Mouse (Mus musculus): ENCODE results near the gene Cisd3. TPM values are rescaled to one million over a fixed set of nuclear protein-coding genes. Genes with fewer than 3 reads are reported as not detected.
A peak's percentile ranks its signal among the peaks of the same experiment; 100 is the strongest.

Gene Cisd3
- polyA plus RNA-seq, 1 experiment from 2014 or later = 20.8 TPM

DNA sequence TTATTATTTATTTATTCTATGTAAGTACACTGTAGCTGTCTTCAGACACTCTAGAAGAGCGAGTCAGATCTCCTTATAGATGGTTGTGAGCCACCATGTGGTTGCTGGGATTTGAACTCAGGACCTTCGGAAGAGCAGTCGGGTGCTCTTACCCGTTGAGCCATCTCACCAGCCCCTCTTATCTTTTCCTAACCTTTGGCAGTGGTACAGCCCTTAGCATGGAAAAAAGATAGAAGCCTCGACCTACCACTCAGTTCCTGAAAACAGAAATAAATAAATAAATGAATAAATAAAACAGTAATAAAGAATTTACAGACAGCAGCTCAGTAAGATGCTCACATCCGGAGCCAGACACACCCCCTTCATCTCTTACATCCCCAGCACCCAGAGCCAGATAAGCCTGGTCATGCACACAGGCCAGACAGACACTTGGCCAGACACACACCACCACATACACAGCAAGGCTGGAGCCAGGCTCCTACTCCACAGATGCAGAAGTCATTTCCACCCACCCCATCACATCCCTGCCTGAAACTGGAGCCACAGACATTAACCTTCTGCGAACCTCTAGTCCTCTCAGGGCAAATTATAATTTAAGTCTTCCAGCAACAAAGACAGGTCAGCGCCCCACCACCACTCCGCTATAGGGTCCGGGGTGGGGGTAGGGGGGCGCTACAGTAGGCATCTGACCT lies 11.7 kb downstream of the Cisd3 start:
- 47% methylated on average over 11 of the region's 11 CpGs for WGBS
- ATAC-seq (ENCODE audit: insufficient number of reproducible peaks, insufficient read depth, low FRiP score, low read depth) = no peak
- Histone ChIP-seq H3K9ac (replicated peaks; ENCODE audit: low read depth, low read length) (no peak overlapping the region), H3K4me1 (ENCODE audit: control insufficient read depth, insufficient read depth, low read length) (peaks cover 46% of the 10 kb centered on the region), H3K4me2 (replicated peaks; ENCODE audit: low read depth, low read length) (peak overlapping the region; percentile 93), H3K27me3 (ENCODE audit: control insufficient read depth, insufficient read depth, low read length) (no peaks in the 10 kb centered on the region), H3K9me3 (ENCODE audit: control insufficient read depth, low read depth, low read length) (no peaks in the 10 kb centered on the region), H3K4me3 (ENCODE audit: low read depth, low read length) (peak overlapping the region; percentile 89), H3K36me3 (ENCODE audit: control insufficient read depth, insufficient read depth, low read length) (peaks cover 13% of the 10 kb centered on the region), H3K27ac (ENCODE audit: low read length) (peak overlapping the region; percentile 99)

DNA sequence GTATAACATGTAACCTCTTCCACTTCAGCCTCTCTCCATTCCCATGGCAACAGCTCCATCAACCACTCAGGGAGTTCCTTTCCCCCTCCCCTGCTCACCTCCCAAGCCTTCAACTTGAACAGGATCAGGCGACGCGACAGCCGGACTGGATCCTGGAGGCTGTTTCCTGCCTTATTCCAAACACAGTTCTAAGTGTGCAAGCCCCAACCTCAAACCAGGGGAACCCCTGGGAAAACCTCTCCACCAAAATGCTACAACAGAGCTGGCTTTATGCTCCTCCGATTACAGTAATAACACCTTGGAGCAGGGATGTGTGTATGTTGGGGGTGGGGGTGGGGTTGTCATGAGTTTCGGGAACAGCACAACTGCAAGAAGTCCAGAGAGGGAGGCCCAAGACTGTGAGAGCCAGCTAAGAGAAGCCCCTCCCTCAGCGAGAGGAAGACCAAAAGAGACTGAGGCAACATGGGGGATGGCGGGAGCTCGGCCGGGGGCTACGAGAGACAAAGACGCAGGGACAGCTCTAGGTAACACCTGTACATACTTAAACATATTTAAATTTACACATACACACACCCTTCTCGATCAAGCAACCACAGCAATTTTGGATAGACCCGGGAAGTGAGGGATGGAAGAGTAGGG lies 12.4 kb downstream of the Cisd3 start:
- Histone ChIP-seq H3K4me1 (ENCODE audit: control insufficient read depth, insufficient read depth, low read length) (peaks cover 46% of the 10 kb centered on the region), H3K36me3 (ENCODE audit: control insufficient read depth, insufficient read depth, low read length) (peaks cover 7% of the 10 kb centered on the region), H3K9ac (replicated peaks; ENCODE audit: low read depth, low read length) (peak overlapping the region; percentile 96), H3K9me3 (ENCODE audit: control insufficient read depth, low read depth, low read length) (no peaks in the 10 kb centered on the region), H3K4me2 (replicated peaks; ENCODE audit: low read depth, low read length) (peak overlapping the region; percentile 93), H3K27ac (ENCODE audit: low read length) (peak overlapping the region; percentile 99), H3K4me3 (ENCODE audit: low read depth, low read length) (peak overlapping the region; percentile 89), H3K27me3 (ENCODE audit: control insufficient read depth, insufficient read depth, low read length) (no peaks in the 10 kb centered on the region)
- WGBS = 2% methylated on average over 14 of the region's 14 CpGs
- no peak for ATAC-seq (ENCODE audit: insufficient number of reproducible peaks, insufficient read depth, low FRiP score, low read depth)

DNA sequence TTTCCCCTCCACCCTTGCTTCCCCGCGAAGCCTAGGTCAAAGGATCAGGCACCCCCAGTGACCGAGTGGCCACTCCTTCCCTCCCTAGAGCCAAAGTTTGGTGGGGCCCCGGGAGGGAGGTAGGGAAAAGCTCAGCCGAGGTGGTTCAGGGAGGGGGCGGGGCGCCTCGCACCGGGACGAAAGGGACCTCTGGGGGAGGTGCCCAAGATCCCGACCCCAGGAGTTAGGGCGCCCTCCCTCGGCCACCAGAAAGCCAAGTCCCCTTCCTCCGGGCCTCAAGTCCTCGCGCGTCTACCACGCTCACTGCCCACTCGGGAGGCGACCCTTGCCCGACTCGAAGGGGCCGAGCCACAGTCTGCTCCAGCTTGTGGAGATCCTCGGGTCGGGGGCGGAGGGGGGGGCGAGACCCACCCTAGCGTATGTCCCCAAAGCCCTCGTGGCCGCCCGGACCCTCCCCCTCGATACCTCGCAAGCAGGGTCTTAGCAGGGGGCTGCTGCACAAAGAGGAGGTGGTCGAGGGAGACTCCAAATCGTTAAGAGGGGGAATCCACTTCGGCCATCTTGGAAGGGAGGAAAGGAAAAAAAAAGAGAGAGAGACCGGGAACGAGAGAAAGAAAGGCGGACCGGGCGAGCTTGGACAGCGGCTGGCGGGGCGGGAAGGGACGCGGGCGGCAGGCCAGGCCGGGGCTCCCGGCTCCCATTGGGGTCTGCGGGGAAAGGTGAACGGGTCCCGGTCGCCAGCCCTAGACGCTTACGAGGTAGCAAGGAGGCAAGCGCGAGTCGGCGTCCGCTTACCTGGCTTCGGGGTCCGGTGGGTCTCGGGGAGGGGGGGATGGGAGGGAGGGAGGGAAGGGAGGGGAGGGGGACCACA lies 13.3 kb downstream of the Cisd3 start:
- Histone ChIP-seq H3K4me2 (replicated peaks; ENCODE audit: low read depth, low read length) (peak overlapping the region; percentile 93), H3K36me3 (ENCODE audit: control insufficient read depth, insufficient read depth, low read length) (no peaks in the 10 kb centered on the region), H3K27me3 (ENCODE audit: control insufficient read depth, insufficient read depth, low read length) (no peaks in the 10 kb centered on the region), H3K9me3 (ENCODE audit: control insufficient read depth, low read depth, low read length) (no peaks in the 10 kb centered on the region), H3K27ac (ENCODE audit: low read length) (peak overlapping the region; percentile 99), H3K4me3 (ENCODE audit: low read depth, low read length) (peak overlapping the region; percentile 89), H3K4me1 (ENCODE audit: control insufficient read depth, insufficient read depth, low read length) (peaks cover 49% of the 10 kb centered on the region), H3K9ac (replicated peaks; ENCODE audit: low read depth, low read length) (peak overlapping the region; percentile 96)
- ATAC-seq (ENCODE audit: insufficient number of reproducible peaks, insufficient read depth, low FRiP score, low read depth) = no peak
- WGBS = under 1% methylated on average over 63 of the region's 63 CpGs

DNA sequence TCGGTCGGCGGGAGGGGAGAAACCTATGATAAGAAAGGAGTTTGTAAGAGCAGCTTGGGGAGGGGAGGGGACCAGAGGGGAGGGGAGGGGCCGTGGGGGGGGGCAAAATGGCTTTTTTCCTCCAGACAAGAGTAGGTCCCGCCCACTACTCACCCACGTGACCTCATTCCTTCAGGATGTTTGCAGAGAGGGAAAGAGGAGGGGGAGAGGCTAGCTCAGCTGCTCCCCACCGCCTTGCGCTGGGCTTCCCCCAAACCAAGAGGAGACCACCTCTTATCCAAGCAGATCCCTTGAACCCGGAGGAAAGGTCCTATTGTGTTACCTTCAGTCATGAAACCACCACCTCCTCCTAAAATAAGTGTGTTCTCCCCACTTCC lies 14.0 kb downstream of the Cisd3 start:
- Histone ChIP-seq H3K27ac (ENCODE audit: low read length) (peak overlapping the region; percentile 99), H3K4me2 (replicated peaks; ENCODE audit: low read depth, low read length) (peak overlapping the region; percentile 93), H3K9me3 (ENCODE audit: control insufficient read depth, low read depth, low read length) (no peaks in the 10 kb centered on the region), H3K4me3 (ENCODE audit: low read depth, low read length) (peak overlapping the region; percentile 89), H3K36me3 (ENCODE audit: control insufficient read depth, insufficient read depth, low read length) (no peaks in the 10 kb centered on the region), H3K4me1 (ENCODE audit: control insufficient read depth, insufficient read depth, low read length) (peaks cover 49% of the 10 kb centered on the region), H3K9ac (replicated peaks; ENCODE audit: low read depth, low read length) (peak overlapping the region; percentile 96), H3K27me3 (ENCODE audit: control insufficient read depth, insufficient read depth, low read length) (no peaks in the 10 kb centered on the region)
- WGBS = 0% methylated on average over 9 of the region's 9 CpGs
- ATAC-seq (ENCODE audit: insufficient number of reproducible peaks, insufficient read depth, low FRiP score, low read depth) = peak; percentile 50

DNA sequence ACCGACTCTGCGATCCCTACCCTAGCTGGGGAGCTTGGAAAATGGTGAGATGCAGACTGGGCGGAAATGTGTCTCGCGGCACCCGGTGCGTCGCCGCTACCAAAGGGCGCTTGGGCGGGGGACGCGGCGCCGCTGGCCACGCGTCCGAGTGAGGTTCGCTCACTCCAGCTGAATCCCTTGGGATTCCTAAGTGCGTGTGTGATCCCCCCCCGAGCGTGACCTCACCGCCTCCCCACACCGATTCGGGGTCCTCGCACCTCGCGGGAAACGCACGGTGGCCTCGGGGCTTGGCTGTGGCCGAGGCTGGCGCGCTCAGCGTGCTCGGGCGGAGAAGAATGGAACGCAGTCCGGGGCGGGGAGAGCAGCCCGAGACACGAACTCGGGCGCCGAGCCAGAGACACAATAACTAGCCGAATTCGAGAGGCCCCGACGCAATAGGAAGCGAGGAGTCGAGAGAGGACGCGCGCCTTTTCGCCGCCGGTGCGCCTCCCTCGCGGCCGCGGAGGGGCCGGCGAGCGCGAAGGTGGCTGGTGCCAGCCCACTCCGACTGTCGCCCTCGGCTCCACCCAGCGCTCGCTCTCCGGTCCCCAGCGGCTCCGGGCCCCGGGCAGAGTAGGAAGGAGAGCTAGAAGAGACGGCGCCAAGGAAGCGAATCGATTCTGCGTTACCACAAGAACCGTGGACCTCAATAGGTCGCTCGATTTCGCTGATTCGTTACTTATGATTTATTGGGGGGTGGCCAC lies 14.5 kb downstream of the Cisd3 start, which contains the start of gene Pcgf2:
Pcgf2 (minus strand) TSS at position 495 of the 743 bp plus-strand sequence.
- Histone ChIP-seq H3K9me3 (ENCODE audit: control insufficient read depth, low read depth, low read length) (no peaks in the 10 kb centered on the region), H3K4me3 (ENCODE audit: low read depth, low read length) (peak within 1 kb of the TSS; percentile 89), H3K4me2 (replicated peaks; ENCODE audit: low read depth, low read length) (peak within 1 kb of the TSS; percentile 93), H3K27ac (ENCODE audit: low read length) (peak within 1 kb of the TSS; percentile 99), H3K4me1 (ENCODE audit: control insufficient read depth, insufficient read depth, low read length) (peaks cover 44% of the 10 kb centered on the region), H3K9ac (replicated peaks; ENCODE audit: low read depth, low read length) (peak within 1 kb of the TSS; percentile 96), H3K36me3 (ENCODE audit: control insufficient read depth, insufficient read depth, low read length) (no peaks in the 10 kb centered on the region), H3K27me3 (ENCODE audit: control insufficient read depth, insufficient read depth, low read length) (no peaks in the 10 kb centered on the region)
- peak; percentile 5 for ATAC-seq (ENCODE audit: insufficient number of reproducible peaks, insufficient read depth, low FRiP score, low read depth)
- under 1% methylated on average over 84 of the region's 85 CpGs for WGBS

GRCm38 (mm10) chr11:97700746-97701580 lies 15.3 kb downstream of the Cisd3 start:
- peaks cover 36% of the 10 kb centered on the region for H3K4me1 ChIP-seq (ENCODE audit: control insufficient read depth, insufficient read depth, low read length)
- 12% methylated on average over 30 of the region's 30 CpGs for WGBS
- ATAC-seq (ENCODE audit: insufficient number of reproducible peaks, insufficient read depth, low FRiP score, low read depth) = no peak
- no peaks in the 10 kb centered on the region for H3K9me3 ChIP-seq (ENCODE audit: control insufficient read depth, low read depth, low read length)
- H3K27me3 ChIP-seq (ENCODE audit: control insufficient read depth, insufficient read depth, low read length) = no peaks in the 10 kb centered on the region
- peak overlapping the region; percentile 89 for H3K4me3 ChIP-seq (ENCODE audit: low read depth, low read length)
- H3K9ac ChIP-seq (replicated peaks; ENCODE audit: low read depth, low read length) = peak overlapping the region; percentile 96
- H3K27ac ChIP-seq (ENCODE audit: low read length) = peak overlapping the region; percentile 99
- peaks cover under 1% of the 10 kb centered on the region; the same call in 1 of the 2 replicates for H3K36me3 ChIP-seq (ENCODE audit: control insufficient read depth, insufficient read depth, low read length)
- peak overlapping the region; percentile 93 for H3K4me2 ChIP-seq (replicated peaks; ENCODE audit: low read depth, low read length)

DNA sequence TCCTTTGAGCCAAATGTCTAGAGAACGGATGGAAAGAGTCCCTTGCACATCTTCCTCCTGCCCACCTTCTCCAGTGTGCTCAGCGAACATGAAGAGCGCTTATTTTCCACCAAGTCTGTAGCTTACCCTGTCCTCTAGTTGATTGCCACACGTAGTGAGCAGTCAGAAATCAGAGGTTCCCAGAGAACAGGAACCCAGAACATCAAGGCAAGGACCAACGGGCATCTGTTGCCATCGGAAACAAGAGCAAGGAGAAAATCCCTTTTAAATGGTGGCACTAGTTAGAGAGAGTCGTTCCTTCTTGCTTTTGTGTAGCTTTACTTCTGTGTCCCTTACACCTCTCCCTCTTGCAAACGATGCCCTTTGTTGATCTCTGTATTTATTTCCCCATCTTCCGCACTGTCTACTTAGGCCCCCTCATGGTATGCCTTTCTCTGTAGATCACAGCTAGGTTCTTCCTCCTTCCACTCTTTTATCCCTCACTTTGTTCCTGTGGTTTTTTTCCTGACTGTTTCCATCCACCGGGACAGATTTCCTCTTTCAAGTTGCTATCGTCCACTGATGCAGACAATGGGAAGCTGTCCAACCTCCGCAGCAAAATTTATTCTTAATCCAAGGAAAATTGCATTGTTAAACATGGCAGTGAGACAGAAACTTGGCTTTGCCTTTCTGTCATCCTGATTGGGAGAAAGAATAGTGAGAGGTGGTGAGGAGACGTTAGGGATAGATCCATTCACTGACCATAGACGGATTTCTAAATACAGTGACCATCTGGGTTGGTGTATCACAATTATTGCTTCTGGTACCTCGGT lies 16.2 kb downstream of the Cisd3 start:
- Histone ChIP-seq H3K4me3 (ENCODE audit: low read depth, low read length) (peak overlapping the region; percentile 74), H3K27ac (ENCODE audit: low read length) (peak overlapping the region; percentile 70; the same call in 1 of the 2 replicates), H3K4me1 (ENCODE audit: control insufficient read depth, insufficient read depth, low read length) (peaks cover 29% of the 10 kb centered on the region), H3K4me2 (replicated peaks; ENCODE audit: low read depth, low read length) (peak overlapping the region; percentile 93), H3K9ac (replicated peaks; ENCODE audit: low read depth, low read length) (0 out of 2 replicates have a peak overlapping the region, but pooled peaks have one; percentile 34), H3K9me3 (ENCODE audit: control insufficient read depth, low read depth, low read length) (no peaks in the 10 kb centered on the region), H3K36me3 (ENCODE audit: control insufficient read depth, insufficient read depth, low read length) (peaks cover 9% of the 10 kb centered on the region), H3K27me3 (ENCODE audit: control insufficient read depth, insufficient read depth, low read length) (no peaks in the 10 kb centered on the region)
- WGBS = 50% methylated on average over 15 of the region's 15 CpGs
- no peak for ATAC-seq (ENCODE audit: insufficient number of reproducible peaks, insufficient read depth, low FRiP score, low read depth)
